Mouse (Mus musculus): Measurements from ENCODE around the gene Ccdc190.

DNA sequence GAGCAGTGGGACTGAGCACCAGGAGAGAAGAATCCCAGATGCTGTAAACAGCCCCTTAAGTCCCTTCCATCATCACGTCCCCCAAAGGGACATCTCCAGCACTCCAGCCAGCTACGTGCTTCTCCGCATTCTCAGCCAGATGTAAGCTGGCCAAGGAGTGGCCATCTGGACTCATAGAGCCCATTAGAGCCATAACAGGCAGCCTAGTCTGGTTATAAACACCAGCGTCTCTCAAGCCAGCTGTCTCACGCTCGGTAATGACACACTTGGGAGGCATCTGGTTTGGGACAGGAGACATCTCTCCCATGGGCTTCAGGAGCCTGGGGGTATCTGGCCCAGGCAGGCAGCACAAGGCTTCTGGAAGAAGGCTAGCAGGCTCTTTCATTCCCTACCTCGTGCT is 11.8 kb upstream of the Ccdc190 start:
- TF ChIP-seq CTCF (conservative IDR thresholded peaks at IDR 0.05; ENCODE audit: low read length), result no peak
- TF ChIP-seq NANOG (IDR thresholded peaks at IDR 0.05; ENCODE audit: borderline replicate concordance, low read length), result no peak
- no peak for TF ChIP-seq POU5F1 (IDR thresholded peaks at IDR 0.05; ENCODE audit: borderline replicate concordance, low read length)

Measured in E14TG2a.4 (cell line).